Mouse (Mus musculus): ENCODE data around the gene Arhgef10l.

GRCm38 (mm10) chr4:140708297-140708927, 42.6 kb upstream of the Arhgef10l start:
- TF ChIP-seq CTCF (IDR thresholded peaks at IDR 0.05; ENCODE audit: low read depth), result no peak
- TF ChIP-seq EP300 (IDR thresholded peaks at IDR 0.05; ENCODE audit: low read depth), result no peak

Measured in liver, postnatal 0 days (tissue).